Mouse (Mus musculus): ENCODE measurements around the gene Parn.

DNA sequence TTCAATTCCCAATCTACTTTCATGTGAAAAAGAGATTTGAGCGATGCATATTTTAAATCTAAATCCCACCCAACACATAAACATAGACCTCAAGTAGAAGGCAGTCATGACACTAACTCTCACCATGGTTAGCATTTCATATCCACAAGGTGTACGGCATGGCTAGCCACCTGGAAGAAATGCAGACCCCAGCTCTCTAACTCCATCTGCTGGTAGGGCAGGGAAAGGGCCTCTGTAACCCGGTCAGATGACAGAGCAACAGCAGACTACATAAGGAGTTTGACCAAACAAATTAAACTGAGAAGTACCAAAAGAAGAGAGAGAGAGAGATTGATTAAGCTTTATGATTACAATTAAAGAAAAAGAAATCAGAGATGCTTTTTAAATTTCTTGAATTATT lies 87.2 kb downstream of the Parn start:
- TF ChIP-seq CTCF (IDR thresholded peaks at IDR 0.05; ENCODE audit: low read depth, low read length) (peak; percentile 69), POLR2A (IDR thresholded peaks at IDR 0.05; ENCODE audit: extremely low read depth, insufficient read depth, low read length) (no peak)
